Mouse (Mus musculus) erythroblast, embryonic 14.5 days (primary cell): ENCODE measurements around the gene Abcc6.

Experiments used
- GATA1 ChIP-seq: IDR thresholded peaks from 2 replicates; pipeline ENCODE4 v1.6.1; 2012; ENCODE audit warnings: low read length, inconsistent platforms, mixed read lengths
- TAL1 ChIP-seq: IDR thresholded peaks from 3 replicates; pipeline ENCODE4 v1.6.1; 2012; ENCODE audit warnings: low read length, inconsistent platforms, mixed read lengths

- no peak for TF ChIP-seq GATA1
- TF ChIP-seq TAL1: no peak
Measured at GRCm38 (mm10) chr7:45920583-45921241, 109.4 kb downstream of the Abcc6 start.
